Mouse (Mus musculus) left cerebral cortex, postnatal 25 days (tissue): Measurements from ENCODE around the gene Nfia. TPM values are rescaled to one million over a fixed set of nuclear protein-coding genes. Genes with fewer than 3 reads are reported as not detected.

ENCODE experiments used
- DNase-seq, 2 experiments: peaks; one replicate each; pipeline ENCODE4 v3.0.0; 2022; ENCODE audit warnings: low spot score in 2 of 2, mixed read lengths in 1 of 2
- intact Hi-C: fragments of 180-260 bp; cut with DNase I; formaldehyde crosslinking; loops from one replicate; pipeline ENCODE4 v1.15.1; 2025
- total RNA-seq, 2 experiments: library from RNA; stranded (reverse); gene quantifications; 2 replicates each; pipeline ENCODE4 v1.2.3; 2021

Gene Nfia
- total RNA-seq, 2 experiments from 2014 or later: 63.0 to 73.6 TPM

- no peak for DNase-seq
- intact Hi-C loops: no loop called here
Observed at GRCm38 (mm10) chr4:97805896-97806808, 33.6 kb downstream of the Nfia start.

- no peak for DNase-seq
- intact Hi-C loops: no loop called here
Observed at GRCm38 (mm10) chr4:97806924-97807323, 34.4 kb downstream of the Nfia start.

- intact Hi-C loops: no loop called here
Observed at GRCm38 (mm10) chr4:97808885-97809284, 36.4 kb downstream of the Nfia start.

GRCm38 (mm10) chr4:97809582-97810295 is 37.2 kb downstream of the Nfia start:
- intact Hi-C loops: no loop called here
- no peak for DNase-seq

More at GRCm38 (mm10) chr4:97808885-97809284, 36.4 kb downstream of the Nfia start:
- no peak for DNase-seq

GRCm38 (mm10) chr4:97810348-97810939 is 37.9 kb downstream of the Nfia start:
- no peak for DNase-seq
- intact Hi-C loops: no loop called here

GRCm38 (mm10) chr4:97813035-97813434 is 40.5 kb downstream of the Nfia start:
- intact Hi-C loops: no loop called here

GRCm38 (mm10) chr4:97813996-97814395 is 41.5 kb downstream of the Nfia start:
- intact Hi-C loops: no loop called here

More at GRCm38 (mm10) chr4:97813035-97813434, 40.5 kb downstream of the Nfia start:
- DNase-seq: no peak

GRCm38 (mm10) chr4:97814515-97814914 is 42.0 kb downstream of the Nfia start:
- DNase-seq: no peak
- intact Hi-C loops: no loop called here

More at GRCm38 (mm10) chr4:97813996-97814395, 41.5 kb downstream of the Nfia start:
- DNase-seq: no peak

- intact Hi-C loops: no loop called here
- no peak for DNase-seq
Observed at GRCm38 (mm10) chr4:97816001-97816400, 43.5 kb downstream of the Nfia start.

- intact Hi-C loops: no loop called here
Observed at GRCm38 (mm10) chr4:97816753-97817152, 44.2 kb downstream of the Nfia start.

GRCm38 (mm10) chr4:97817741-97818140 is 45.2 kb downstream of the Nfia start:
- intact Hi-C loops: no loop called here
- DNase-seq: no peak

More at GRCm38 (mm10) chr4:97816753-97817152, 44.2 kb downstream of the Nfia start:
- DNase-seq: no peak

GRCm38 (mm10) chr4:97818498-97818897 is 46.0 kb downstream of the Nfia start:
- DNase-seq: no peak
- intact Hi-C loops: no loop called here

GRCm38 (mm10) chr4:97819101-97819500 is 46.6 kb downstream of the Nfia start:
- intact Hi-C loops: no loop called here
- DNase-seq: no peak

GRCm38 (mm10) chr4:97820474-97821259 is 48.1 kb downstream of the Nfia start:
- no peak for DNase-seq
- intact Hi-C loops: no loop called here

GRCm38 (mm10) chr4:97821556-97822251 is 49.2 kb downstream of the Nfia start:
- intact Hi-C loops: no loop called here
- no peak for DNase-seq

GRCm38 (mm10) chr4:97823512-97823911 is 51.0 kb downstream of the Nfia start:
- DNase-seq: no peak
- intact Hi-C loops: no loop called here

- intact Hi-C loops: no loop called here
- DNase-seq: no peak
Observed at GRCm38 (mm10) chr4:97824451-97824850, 51.9 kb downstream of the Nfia start.

- no peak for DNase-seq
- intact Hi-C loops: no loop called here
Observed at GRCm38 (mm10) chr4:97825432-97825831, 52.9 kb downstream of the Nfia start.

GRCm38 (mm10) chr4:97825841-97826240 is 53.3 kb downstream of the Nfia start:
- intact Hi-C loops: no loop called here
- DNase-seq: no peak
